Mouse (Mus musculus) liver, embryonic 11.5 days (tissue): ENCODE results near the gene Ndufa10. TPM values are rescaled to one million over a fixed set of nuclear protein-coding genes. Genes with fewer than 3 reads are reported as not detected.

ENCODE experiments used
- ATAC-seq: fragments of 200-750 bp; cut with Nextera tagmentation; replicated peaks from 2 replicates; pipeline ENCODE4 v1.8.0; 2017; ENCODE audit warnings: moderate number of reproducible peaks, mild to moderate bottlenecking, moderate TSS enrichment, moderate library complexity; ENCODE audit not compliant: low FRiP score
- DNase-seq: peaks from one replicate; pipeline ENCODE4 v3.0.0-alpha.2; 2017; ENCODE audit warnings: low spot score
- H3K27ac ChIP-seq: fragments of 300-500 bp; sonication (generic); 2 replicates; pipeline ENCODE4 v1.5.1; 2014; ENCODE audit warnings: mild to moderate bottlenecking, low read depth, low read length, control low read depth
- H3K27me3 ChIP-seq: fragments of 300-500 bp; sonication (generic); replicated peaks from 2 replicates; pipeline ENCODE4 v1.6.1; 2014; ENCODE audit warnings: low read length, mixed read lengths; ENCODE audit not compliant: control insufficient read depth, insufficient read depth
- H3K36me3 ChIP-seq: fragments of 300-500 bp; sonication (generic); 2 replicates; pipeline ENCODE4 v1.6.1; 2014; ENCODE audit warnings: mild to moderate bottlenecking, low read length, moderate library complexity, mixed read lengths; ENCODE audit not compliant: control insufficient read depth, insufficient read depth
- H3K4me1 ChIP-seq: fragments of 300-500 bp; sonication (generic); replicated peaks from 2 replicates; pipeline ENCODE4 v1.6.1; 2014; ENCODE audit warnings: low read length, mixed read lengths; ENCODE audit not compliant: control insufficient read depth, insufficient read depth
- H3K4me2 ChIP-seq: fragments of 300-500 bp; sonication (generic); 2 replicates; pipeline ENCODE4 v1.6.1; 2014; ENCODE audit warnings: mild to moderate bottlenecking, control low read depth, moderate library complexity
- H3K4me3 ChIP-seq: fragments of 300-500 bp; sonication (generic); 2 replicates; pipeline ENCODE4 v1.5.1; 2014; ENCODE audit warnings: low read depth, low read length, control low read depth
- H3K9ac ChIP-seq: fragments of 300-500 bp; sonication (generic); 2 replicates; pipeline ENCODE4 v1.6.1; 2014; ENCODE audit warnings: low read depth, low read length, control low read depth
- H3K9me3 ChIP-seq: fragments of 300-500 bp; sonication (generic); 2 replicates; pipeline ENCODE4 v1.6.1; 2016; ENCODE audit warnings: low read length, inconsistent platforms, mixed read lengths; ENCODE audit not compliant: control insufficient read depth
- WGBS: fragments of 180-500 bp; shearing (Covaris S2); extraction: QIAGEN DNeasy Blood & Tissue Kit; methylation state at CpG from one replicate; pipeline ENCODE4 v1.1.7; 2014; 5-methylcytosine and 5-hydroxymethylcytosine counted together
- polyA plus RNA-seq: library from polyadenylated mRNA; unstranded; fragments of >200 nt; fragmentation: Nextera tagmentation; extraction: Ambion mirVana; gene quantifications from 2 replicates; pipeline ENCODE4 v1.2.1, GENCODE M21; 2014

The Ndufa10 gene
- polyA plus RNA-seq, 1 experiment from 2014 or later: 276 TPM

DNA sequence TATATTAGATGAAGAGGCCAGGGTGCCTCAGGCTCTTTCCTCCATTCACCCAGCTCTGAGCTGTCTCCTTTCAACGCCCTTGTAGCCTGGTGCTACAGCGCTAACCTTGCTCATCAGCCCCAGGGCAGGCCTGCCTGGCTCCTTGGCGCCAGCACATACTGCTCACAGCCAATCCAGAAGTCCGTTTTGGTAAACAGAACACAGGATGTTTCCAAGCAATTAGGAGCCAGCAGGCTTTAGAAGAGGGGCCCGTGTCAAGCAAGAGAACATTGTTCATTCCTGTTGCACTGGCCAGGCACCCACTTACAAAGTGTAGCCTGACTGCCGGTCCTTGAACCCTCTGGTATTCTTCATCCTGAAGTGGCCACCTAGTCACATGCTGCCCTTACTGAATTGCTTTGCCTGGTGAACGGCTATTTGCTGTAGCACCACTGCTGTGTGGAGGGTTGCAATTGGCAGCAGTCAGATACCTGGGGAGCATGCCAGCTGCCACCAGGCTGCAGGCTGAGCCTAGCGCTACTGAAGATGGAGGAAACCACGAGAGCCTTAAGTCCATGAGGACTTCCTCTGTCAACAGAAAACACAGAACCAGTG lies 35.9 kb downstream of the Ndufa10 start:
- no peaks in the 10 kb centered on the region for H3K27me3 ChIP-seq
- no peak for ATAC-seq
- H3K4me2 ChIP-seq: no peak overlapping the region
- no peak for DNase-seq
- 50% methylated on average over 9 of the region's 9 CpGs for WGBS
- no peak overlapping the region for H3K27ac ChIP-seq
- peaks cover 10% of the 10 kb centered on the region for H3K36me3 ChIP-seq
- H3K4me3 ChIP-seq: no peak overlapping the region
- H3K4me1 ChIP-seq: peaks cover 3% of the 10 kb centered on the region; the same call in 1 of the 2 replicates
- no peaks in the 10 kb centered on the region for H3K9me3 ChIP-seq
- H3K9ac ChIP-seq: no peak overlapping the region

DNA sequence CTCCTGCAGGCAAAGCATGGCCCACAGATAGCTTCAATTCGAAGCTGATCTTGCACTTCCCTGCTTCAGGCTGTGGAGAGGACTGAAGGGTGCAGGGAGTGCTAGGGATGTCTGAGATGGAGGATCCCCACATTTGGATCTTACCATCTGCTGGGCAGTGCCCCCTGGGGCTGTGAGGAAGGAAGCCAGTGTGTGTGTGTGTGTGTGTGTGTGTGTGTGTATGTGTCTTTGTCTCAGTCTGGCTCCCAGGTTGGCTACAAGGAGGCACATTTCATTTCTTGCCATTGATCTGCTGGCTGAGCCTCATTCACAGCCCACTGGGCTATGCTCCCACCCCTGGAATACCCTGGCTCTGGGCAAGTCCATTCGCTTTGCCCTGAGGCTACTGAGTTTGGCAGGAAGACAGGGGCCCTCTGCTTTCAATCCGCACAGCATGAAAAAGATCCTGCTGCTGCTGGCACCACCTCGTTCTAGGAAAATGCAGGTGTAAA lies 36.8 kb downstream of the Ndufa10 start:
- no peak overlapping the region for H3K9ac ChIP-seq
- H3K4me1 ChIP-seq: peaks cover under 1% of the 10 kb centered on the region; the same call in 1 of the 2 replicates
- 62% methylated on average over 4 of the region's 4 CpGs for WGBS
- H3K9me3 ChIP-seq: no peaks in the 10 kb centered on the region
- DNase-seq (no peak), ATAC-seq (no peak)
- H3K27ac ChIP-seq: no peak overlapping the region
- H3K27me3 ChIP-seq: no peaks in the 10 kb centered on the region
- no peak overlapping the region for H3K4me2 ChIP-seq
- H3K4me3 ChIP-seq: no peak overlapping the region
- peaks cover 2% of the 10 kb centered on the region for H3K36me3 ChIP-seq

DNA sequence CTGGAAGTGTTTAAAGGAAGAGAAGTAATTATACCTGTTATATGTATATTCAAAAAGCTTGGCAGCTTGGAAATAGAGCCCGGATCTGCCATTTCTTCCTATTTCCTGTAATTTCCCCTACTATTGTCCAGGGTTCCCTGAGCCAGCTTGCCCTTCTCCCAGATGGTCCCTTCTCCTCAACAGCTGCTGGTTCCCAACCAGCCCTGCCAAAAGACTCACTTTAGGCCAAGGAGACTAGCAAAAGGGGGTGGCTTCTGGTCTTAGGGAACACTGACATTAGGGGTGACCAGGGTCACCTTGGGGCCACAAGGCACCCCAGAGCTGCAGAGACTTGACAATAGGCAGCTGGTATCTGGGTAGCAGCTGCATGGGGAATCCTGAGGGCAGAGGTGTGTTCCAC lies 38.7 kb downstream of the Ndufa10 start:
- H3K4me2 ChIP-seq: no peak overlapping the region
- H3K36me3 ChIP-seq: no peaks in the 10 kb centered on the region
- no peak for DNase-seq
- no peak for ATAC-seq
- no peak overlapping the region for H3K27ac ChIP-seq
- no peaks in the 10 kb centered on the region for H3K27me3 ChIP-seq
- H3K9ac ChIP-seq: no peak overlapping the region
- no peaks in the 10 kb centered on the region for H3K4me1 ChIP-seq
- H3K9me3 ChIP-seq: no peaks in the 10 kb centered on the region
- 90% methylated on average over 1 of the region's 1 CpGs for WGBS
- H3K4me3 ChIP-seq: no peak overlapping the region

DNA sequence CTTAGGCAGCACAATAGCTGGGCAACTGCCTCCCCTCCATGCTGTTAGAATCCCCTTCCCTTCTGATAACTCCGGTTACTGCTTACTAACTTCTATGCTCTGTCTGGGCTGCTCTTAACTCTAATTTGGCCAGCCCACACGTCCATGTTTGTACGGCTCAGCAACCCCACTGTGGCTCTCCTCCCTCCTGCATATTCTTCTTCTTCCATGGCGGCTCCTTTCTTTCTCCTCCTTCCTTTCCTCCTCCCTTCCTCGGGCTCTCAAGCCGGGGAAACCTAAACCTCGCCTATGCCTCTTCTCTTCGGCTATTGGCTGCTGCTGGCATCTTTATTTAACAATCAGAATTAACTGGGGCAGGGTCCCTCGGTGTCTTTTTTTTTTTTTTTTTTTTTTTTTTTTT lies 40.9 kb downstream of the Ndufa10 start:
- 80% methylated on average over 9 of the region's 9 CpGs for WGBS
- H3K4me3 ChIP-seq: no peak overlapping the region
- no peak overlapping the region for H3K27ac ChIP-seq
- H3K9ac ChIP-seq: no peak overlapping the region
- H3K4me1 ChIP-seq: no peaks in the 10 kb centered on the region
- DNase-seq (no peak), ATAC-seq (no peak)
- no peaks in the 10 kb centered on the region for H3K36me3 ChIP-seq
- no peaks in the 10 kb centered on the region for H3K9me3 ChIP-seq
- no peak overlapping the region for H3K4me2 ChIP-seq
- no peaks in the 10 kb centered on the region for H3K27me3 ChIP-seq

DNA sequence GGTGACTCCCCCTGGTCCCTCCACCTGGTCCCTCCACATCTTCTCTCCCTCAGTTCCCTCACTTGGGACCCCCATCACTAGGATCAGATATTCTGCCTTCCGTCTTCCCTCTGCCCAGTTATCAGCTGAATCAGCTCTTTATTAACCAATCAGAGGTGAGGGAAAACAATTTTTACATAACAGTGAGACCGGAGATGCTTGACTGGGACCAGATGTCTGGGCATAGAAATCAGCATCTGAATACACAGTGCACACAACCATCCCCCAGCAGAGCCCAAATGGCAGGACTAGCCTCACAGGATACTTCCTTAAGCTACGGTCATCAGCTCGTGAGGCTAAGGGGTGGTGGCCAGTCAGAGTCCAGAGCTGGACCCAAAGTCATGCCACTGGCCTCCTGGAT lies 41.6 kb downstream of the Ndufa10 start:
- no peak for ATAC-seq
- Histone ChIP-seq H3K4me1 (no peaks in the 10 kb centered on the region), H3K9me3 (no peaks in the 10 kb centered on the region), H3K9ac (no peak overlapping the region), H3K27ac (no peak overlapping the region), H3K4me2 (no peak overlapping the region), H3K36me3 (no peaks in the 10 kb centered on the region), H3K4me3 (no peak overlapping the region), H3K27me3 (no peaks in the 10 kb centered on the region)
- DNase-seq: no peak
- 69% methylated on average over 4 of the region's 4 CpGs for WGBS

DNA sequence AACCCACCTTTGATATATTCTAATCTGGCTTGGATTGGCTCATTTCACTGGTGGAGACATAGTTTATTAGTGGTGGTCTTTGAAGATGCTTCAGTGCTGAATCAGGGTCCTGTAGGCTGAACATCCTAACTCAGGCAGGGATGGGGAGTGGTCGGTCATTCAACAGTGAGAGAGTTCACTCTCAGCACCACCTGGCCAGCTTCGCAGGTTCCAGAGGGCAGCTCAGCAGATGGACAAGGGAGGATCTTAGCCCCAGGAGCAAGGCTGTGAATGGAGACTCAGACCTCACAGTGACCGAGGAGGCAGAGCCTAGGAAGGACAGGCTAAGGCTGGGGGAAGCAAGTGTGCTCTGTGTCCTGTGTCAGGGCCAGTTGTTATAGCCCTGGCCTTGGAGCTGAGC lies 42.2 kb downstream of the Ndufa10 start:
- H3K27me3 ChIP-seq: no peaks in the 10 kb centered on the region
- H3K27ac ChIP-seq: no peak overlapping the region

DNA sequence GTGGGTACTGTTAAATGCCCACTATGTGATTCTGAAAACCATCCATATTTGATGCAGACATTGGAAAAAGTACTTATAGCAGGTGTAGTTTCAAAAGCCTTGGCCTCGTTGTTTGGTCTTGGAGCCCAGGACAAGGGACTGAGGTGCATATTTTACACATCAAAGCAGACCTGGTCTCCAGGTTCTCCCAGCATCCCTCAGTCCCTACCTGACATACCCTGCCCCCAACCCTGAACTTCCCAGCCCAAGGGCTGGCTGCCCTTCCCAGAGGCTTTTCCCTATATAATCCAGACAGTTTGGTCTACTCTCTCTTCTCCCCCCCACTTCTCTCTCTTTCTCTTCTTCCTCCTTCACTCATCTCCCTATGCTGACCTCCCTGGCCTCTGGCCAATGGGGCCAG lies 42.7 kb downstream of the Ndufa10 start:
- no peaks in the 10 kb centered on the region for H3K4me1 ChIP-seq
- 83% methylated on average over 1 of the region's 1 CpGs for WGBS
- ATAC-seq (no peak), DNase-seq (no peak)
- H3K9ac ChIP-seq: no peak overlapping the region
- H3K36me3 ChIP-seq: no peaks in the 10 kb centered on the region
- no peaks in the 10 kb centered on the region for H3K27me3 ChIP-seq
- no peak overlapping the region for H3K4me2 ChIP-seq
- no peak overlapping the region for H3K27ac ChIP-seq
- H3K9me3 ChIP-seq: no peaks in the 10 kb centered on the region
- no peak overlapping the region for H3K4me3 ChIP-seq

More for the DNA sequence above, 42.2 kb downstream of the Ndufa10 start:
- Histone ChIP-seq H3K4me2 (no peak overlapping the region), H3K4me3 (no peak overlapping the region), H3K4me1 (no peaks in the 10 kb centered on the region), H3K36me3 (no peaks in the 10 kb centered on the region), H3K9me3 (no peaks in the 10 kb centered on the region), H3K9ac (no peak overlapping the region)
- no peak for DNase-seq
- no peak for ATAC-seq
- WGBS: 69% methylated on average over 3 of the region's 3 CpGs

DNA sequence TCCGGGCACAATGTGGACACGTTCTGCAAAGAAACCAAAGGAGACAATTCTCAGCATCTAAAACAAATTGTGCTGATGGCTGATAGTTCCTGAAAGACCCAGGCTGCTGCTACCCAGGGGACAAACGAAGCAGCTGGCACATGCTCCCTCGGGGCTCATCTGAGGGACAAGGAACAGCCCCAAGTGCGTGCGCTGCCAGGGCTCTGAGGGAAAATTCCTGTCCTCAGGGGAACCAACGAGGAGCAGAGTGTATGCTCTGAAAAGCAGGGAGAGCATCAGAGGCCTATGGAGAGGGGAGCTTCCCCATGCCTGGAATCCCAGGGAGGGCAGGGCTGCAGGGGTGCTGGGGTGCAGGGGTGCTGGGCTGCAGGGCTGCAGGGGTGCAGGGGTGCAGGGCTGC lies 48.9 kb downstream of the Ndufa10 start:
- Histone ChIP-seq H3K4me2 (no peak overlapping the region), H3K27me3 (no peaks in the 10 kb centered on the region), H3K4me3 (no peak overlapping the region), H3K4me1 (no peaks in the 10 kb centered on the region), H3K9ac (no peak overlapping the region), H3K36me3 (no peaks in the 10 kb centered on the region), H3K9me3 (no peaks in the 10 kb centered on the region), H3K27ac (no peak overlapping the region)
- ATAC-seq: no peak
- 63% methylated on average over 7 of the region's 7 CpGs for WGBS
- DNase-seq: no peak

DNA sequence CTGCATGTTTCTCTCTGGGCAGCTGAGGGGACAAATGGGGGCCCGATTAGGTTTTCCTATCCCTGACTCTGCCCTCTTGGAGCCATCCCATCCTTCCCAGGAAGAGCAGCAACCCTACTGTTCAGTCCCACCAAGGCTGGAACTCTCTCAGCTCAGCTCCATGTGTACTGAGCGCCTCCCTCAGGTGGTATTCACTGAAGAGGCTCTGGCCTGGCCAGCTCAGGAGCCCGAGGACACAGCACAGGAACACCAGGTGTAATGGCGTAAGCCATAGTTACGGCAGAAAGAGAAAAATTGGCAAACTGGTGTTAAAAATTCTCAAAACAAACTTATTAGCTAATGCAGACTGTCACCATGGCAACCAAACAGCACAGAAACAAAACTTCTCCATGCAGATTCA lies 68.5 kb downstream of the Ndufa10 start:
- Histone ChIP-seq H3K4me1 (no peaks in the 10 kb centered on the region), H3K9me3 (no peaks in the 10 kb centered on the region), H3K27me3 (no peaks in the 10 kb centered on the region), H3K4me3 (no peak overlapping the region), H3K9ac (no peak overlapping the region), H3K4me2 (no peak overlapping the region), H3K27ac (no peak overlapping the region), H3K36me3 (no peaks in the 10 kb centered on the region)
- DNase-seq (no peak), ATAC-seq (no peak)
- 67% methylated on average over 5 of the region's 5 CpGs for WGBS
